Mouse (Mus musculus) neutrophil, adult 5-6 weeks (primary cell): Measurements from ENCODE around the gene Gjc3. TPM values are rescaled to one million over a fixed set of nuclear protein-coding genes. Genes with fewer than 3 reads are reported as not detected.

Experiments
- ATAC-seq: fragments of 151-379, 151-347 bp; 2 replicates; pipeline ENCODE4 v1.8.0; 2017; ENCODE audit warnings: mild to moderate bottlenecking, moderate TSS enrichment; ENCODE audit not compliant: insufficient number of reproducible peaks, poor library complexity, low FRiP score, severe bottlenecking; ENCODE audit errors: extremely low read depth
- total RNA-seq: library from RNA; stranded (forward); fragments of 200-1000 nt; gene quantifications from 2 replicates; pipeline ENCODE4 v1.2.3, GENCODE M21; 2017

Gene Gjc3
- total RNA-seq, 1 experiment from 2014 or later = not detected

DNA sequence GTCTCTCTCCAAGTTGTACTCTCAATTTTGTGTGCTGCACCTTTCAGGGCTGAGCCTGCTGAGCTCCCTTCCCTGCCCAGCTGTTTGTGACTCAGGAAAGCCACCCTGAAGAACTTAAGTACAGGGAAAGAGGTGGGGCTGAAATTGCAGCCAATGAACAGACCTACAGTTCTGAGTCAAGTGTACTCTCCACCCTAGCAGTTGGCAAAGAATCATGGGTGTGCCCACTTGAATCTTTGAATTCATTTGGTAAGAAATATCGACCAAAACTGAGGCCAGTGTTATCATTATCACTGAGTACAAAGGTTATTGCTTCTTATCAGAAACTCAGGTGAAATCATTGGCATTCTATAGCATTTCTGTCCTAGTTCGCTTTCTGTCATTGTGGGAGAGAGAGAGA is 41.4 kb downstream of the Gjc3 start, which contains the start of gene Cyp3a13:
Cyp3a13 (minus strand) TSS at position 88 of the 400 bp plus-strand sequence.
- no peak for ATAC-seq

DNA sequence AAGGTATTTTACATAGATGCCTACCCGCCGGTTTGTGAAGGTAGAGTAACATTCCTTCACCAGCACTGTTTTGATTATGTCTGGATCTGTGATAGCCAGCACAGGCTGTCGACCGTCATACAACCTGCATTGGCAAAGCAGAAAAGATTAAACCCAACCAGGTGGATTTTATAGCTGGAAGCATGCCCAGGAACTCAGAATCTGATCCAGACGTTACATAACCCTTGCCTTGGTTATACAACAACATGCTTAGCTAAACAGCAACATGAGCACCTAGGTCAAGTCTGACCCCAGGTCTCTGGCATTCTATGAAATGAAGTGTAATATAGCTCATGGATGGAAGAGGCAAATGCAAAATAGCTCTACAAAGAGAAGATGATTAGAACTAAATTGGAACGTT is 47.3 kb downstream of the Gjc3 start:
- ATAC-seq = no peak

DNA sequence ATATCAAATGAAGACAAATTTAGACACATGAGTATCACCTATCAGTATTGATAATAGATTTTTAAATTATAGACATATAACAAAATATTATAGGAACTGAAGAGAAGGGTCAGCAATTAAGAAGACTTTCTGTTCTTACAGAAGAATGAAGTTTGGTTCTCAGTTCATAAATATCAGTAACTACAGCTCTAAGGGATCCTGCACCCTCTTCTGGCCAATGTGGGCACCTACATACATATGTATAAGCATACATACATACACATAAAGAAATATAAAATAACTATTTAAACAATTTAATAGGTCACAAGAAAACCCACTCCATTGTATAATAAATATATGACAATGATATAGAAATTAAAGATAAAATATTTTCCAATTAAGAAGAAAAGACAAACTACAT is 48.4 kb downstream of the Gjc3 start:
- no peak for ATAC-seq

DNA sequence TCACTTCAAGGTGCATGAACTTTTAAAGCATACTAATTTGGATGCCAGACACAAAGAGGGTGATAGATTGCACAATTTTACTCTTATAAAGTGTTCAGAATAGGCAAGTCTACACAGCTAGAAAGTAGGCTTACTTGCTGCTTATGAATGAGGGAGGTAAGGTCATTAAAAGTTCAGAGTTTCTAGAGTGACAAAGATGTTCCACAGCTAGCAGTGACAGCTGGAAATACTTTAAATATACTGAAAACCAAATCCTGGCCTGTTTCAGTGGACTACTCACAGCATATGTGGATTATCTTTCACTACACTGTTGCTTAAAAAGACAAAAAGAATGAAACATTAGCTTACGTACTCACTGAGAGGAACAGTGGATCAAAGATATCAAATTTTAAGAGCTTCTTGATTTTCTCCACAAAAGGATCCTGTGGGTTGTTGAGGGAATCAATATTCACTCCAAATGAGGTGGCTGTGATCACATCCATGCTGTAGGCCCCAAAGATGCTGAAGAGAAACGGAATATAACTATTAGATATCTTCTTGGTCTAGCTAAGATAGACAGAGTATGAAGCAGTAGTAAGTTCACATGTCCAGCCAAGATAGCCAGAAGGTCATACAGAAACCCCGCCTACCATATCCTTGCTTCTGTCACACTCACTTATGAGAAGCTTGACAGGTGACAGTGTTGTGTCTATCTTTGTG is 53.2 kb downstream of the Gjc3 start:
- no peak for ATAC-seq

Other genes starting within 250 kb of the Gjc3 start
- gene Nyap1, start 221.5 kb downstream of the Gjc3 start, total RNA-seq = 0.12 TPM in 2 replicates
- 170 TPM in 2 replicates for gene Tsc22d4, start 217.4 kb downstream of the Gjc3 start, total RNA-seq
- gene Ppp1r35, start 184.2 kb downstream of the Gjc3 start, total RNA-seq = 9.7 and 12.8 TPM in 2 replicates
- gene Mepce, start 175.4 kb downstream of the Gjc3 start, total RNA-seq = 36.5 and 42.2 TPM in 2 replicates
- 24.7 and 29.4 TPM in 2 replicates for gene Zcwpw1, start 175.3 kb downstream of the Gjc3 start, total RNA-seq
- gene Pilra, start 126.8 kb downstream of the Gjc3 start, total RNA-seq = 321 and 361 TPM in 2 replicates
- gene Pilrb1, start 105.0 kb downstream of the Gjc3 start, total RNA-seq = 124 and 127 TPM in 2 replicates
- gene Pilrb2, start 91.3 kb downstream of the Gjc3 start, total RNA-seq = 139 and 177 TPM in 2 replicates
- gene Cyp3a13, start 41.5 kb downstream of the Gjc3 start, total RNA-seq = not detected in 2 replicates
- not detected in 2 replicates for gene Azgp1, start 18.4 kb upstream of the Gjc3 start, total RNA-seq
- gene Smok3a, start 58.2 kb upstream of the Gjc3 start, total RNA-seq = not detected in 2 replicates
- not detected in 2 replicates for gene Smok3b, start 58.3 kb upstream of the Gjc3 start, total RNA-seq
- gene Smok3c, start 90.1 kb upstream of the Gjc3 start, total RNA-seq = 0.35 TPM in 1 of 2 replicates, not detected in the other
- 15.2 and 18.7 TPM in 2 replicates for gene Zkscan1, start 122.0 kb upstream of the Gjc3 start, total RNA-seq
- 8.5 and 11.5 TPM in 2 replicates for gene Zscan21, start 153.8 kb upstream of the Gjc3 start, total RNA-seq
- gene Zfp113, start 192.6 kb upstream of the Gjc3 start, total RNA-seq = 6.4 and 8.6 TPM in 2 replicates
- 14.2 and 19.2 TPM in 2 replicates for gene Cops6, start 198.0 kb upstream of the Gjc3 start, total RNA-seq
- gene Ap4m1, start 208.9 kb upstream of the Gjc3 start, total RNA-seq = 18.4 and 20.3 TPM in 2 replicates
- 86.1 and 89.7 TPM in 2 replicates for gene Mcm7, start 209.3 kb upstream of the Gjc3 start, total RNA-seq
- 26.5 and 26.7 TPM in 2 replicates for gene Taf6, start 224.4 kb upstream of the Gjc3 start, total RNA-seq
- 26.9 and 31.3 TPM in 2 replicates for gene Cnpy4, start 224.4 kb upstream of the Gjc3 start, total RNA-seq
- 0.81 and 0.86 TPM in 2 replicates for gene Mblac1, start 231.2 kb upstream of the Gjc3 start, total RNA-seq